Mouse (Mus musculus) forebrain, embryonic 14.5 days (tissue): ENCODE data around the gene Bicc1. TPM values are rescaled to one million over a fixed set of nuclear protein-coding genes. Genes with fewer than 3 reads are reported as not detected.
A peak's percentile ranks its signal among the peaks of the same experiment; 100 is the strongest.

Experiments
- ATAC-seq: fragments of 200-750 bp; cut with Nextera tagmentation; 2 replicates; pipeline ENCODE4 v1.8.0; 2017; ENCODE audit warnings: mild to moderate bottlenecking, moderate library complexity
- DNase-seq: peaks from one replicate; pipeline ENCODE4 v3.0.0-alpha.2; 2015; ENCODE audit warnings: low spot score
- H3K27ac ChIP-seq: fragments of 300-500 bp; sonication (generic); 2 replicates; pipeline ENCODE4 v1.5.1; 2014; ENCODE audit warnings: low read depth, mild to moderate bottlenecking, control low read depth, low read length, moderate library complexity
- H3K27me3 ChIP-seq: fragments of 300-500 bp; sonication (generic); replicated peaks from 2 replicates; pipeline ENCODE4 v1.6.1; 2014; ENCODE audit warnings: low read length, control low read depth, mixed read lengths; ENCODE audit not compliant: control insufficient read depth, insufficient read depth
- H3K36me3 ChIP-seq: fragments of 300-500 bp; sonication (generic); 2 replicates; pipeline ENCODE4 v1.6.1; 2014; ENCODE audit warnings: low read length, control low read depth; ENCODE audit not compliant: control insufficient read depth, insufficient read depth
- H3K4me1 ChIP-seq: fragments of 300-500 bp; sonication (generic); 2 replicates; pipeline ENCODE4 v1.6.1; 2014; ENCODE audit warnings: antibody characterized with exemption, low read length, control low read depth; ENCODE audit not compliant: control insufficient read depth, insufficient read depth
- H3K4me2 ChIP-seq: fragments of 300-500 bp; sonication (generic); 2 replicates; pipeline ENCODE4 v1.6.1; 2014; ENCODE audit warnings: mild to moderate bottlenecking, control low read depth, low read length
- H3K4me3 ChIP-seq: fragments of 300-500 bp; sonication (generic); 2 replicates; pipeline ENCODE4 v1.5.1; 2014; ENCODE audit warnings: low read depth, low read length, control low read depth
- H3K9ac ChIP-seq: fragments of 300-500 bp; sonication (generic); 2 replicates; pipeline ENCODE4 v1.6.1; 2014; ENCODE audit warnings: mild to moderate bottlenecking, low read length, control low read depth, moderate library complexity
- H3K9me3 ChIP-seq: fragments of 300-500 bp; sonication (generic); replicated peaks from 2 replicates; pipeline ENCODE4 v1.6.1; 2016; ENCODE audit warnings: low read length, control low read depth, mixed read lengths; ENCODE audit not compliant: control insufficient read depth
- WGBS: fragments of 180-500 bp; shearing (Covaris S2); extraction: QIAGEN DNeasy Blood & Tissue Kit; methylation state at CpG from one replicate; pipeline ENCODE4 v1.1.7; 2014; 5-methylcytosine and 5-hydroxymethylcytosine counted together
- polyA plus RNA-seq: library from polyadenylated mRNA; unstranded; fragments of >200 nt; fragmentation: Nextera tagmentation; extraction: Ambion mirVana; gene quantifications from 2 replicates; pipeline ENCODE4 v1.2.1, GENCODE M21; 2014

The Bicc1 gene
- polyA plus RNA-seq, 1 experiment from 2014 or later = 3.2 TPM

DNA sequence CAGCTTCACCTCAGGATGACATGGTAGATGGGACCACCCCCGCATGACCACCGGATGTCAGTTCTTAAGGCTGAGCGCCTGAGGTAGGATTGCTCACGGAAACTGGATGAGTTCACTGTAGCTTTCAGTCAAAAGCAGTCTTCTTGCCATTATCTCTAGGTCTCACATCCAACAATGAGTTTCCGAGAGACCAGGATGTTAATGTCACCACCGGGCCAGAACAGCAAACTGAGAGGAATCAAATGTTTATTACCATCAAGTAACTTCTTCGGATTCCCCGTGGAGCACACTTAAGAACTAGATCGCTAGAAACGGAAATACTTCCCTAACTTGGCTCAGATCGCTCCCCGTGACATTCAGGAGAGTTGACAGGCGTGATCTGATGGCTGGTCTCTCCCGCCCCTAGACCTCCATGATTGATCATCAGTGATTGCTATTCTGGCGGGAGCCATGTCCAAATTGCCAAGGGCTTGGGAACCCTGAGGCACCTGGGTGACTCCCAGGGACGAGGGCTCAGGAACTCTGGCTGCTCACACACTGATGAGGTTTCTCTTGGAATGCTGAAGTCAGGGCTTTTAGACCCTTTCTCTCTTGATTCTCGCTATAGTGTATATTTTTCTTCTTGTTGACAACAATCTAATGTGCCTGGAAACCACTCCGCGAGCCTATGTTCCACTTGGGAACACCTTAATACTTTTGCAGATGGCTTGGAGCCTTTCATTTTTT lies 149.6 kb downstream of the Bicc1 start:
- H3K4me1 ChIP-seq = no peaks in the 10 kb centered on the region
- no peak overlapping the region for H3K27ac ChIP-seq
- H3K27me3 ChIP-seq = no peaks in the 10 kb centered on the region
- no peaks in the 10 kb centered on the region for H3K36me3 ChIP-seq
- H3K9ac ChIP-seq = no peak overlapping the region
- no peak overlapping the region for H3K4me3 ChIP-seq
- 94% methylated on average over 19 of the region's 19 CpGs for WGBS
- no peak overlapping the region for H3K4me2 ChIP-seq
- no peak for ATAC-seq
- H3K9me3 ChIP-seq = no peaks in the 10 kb centered on the region
- no peak for DNase-seq

DNA sequence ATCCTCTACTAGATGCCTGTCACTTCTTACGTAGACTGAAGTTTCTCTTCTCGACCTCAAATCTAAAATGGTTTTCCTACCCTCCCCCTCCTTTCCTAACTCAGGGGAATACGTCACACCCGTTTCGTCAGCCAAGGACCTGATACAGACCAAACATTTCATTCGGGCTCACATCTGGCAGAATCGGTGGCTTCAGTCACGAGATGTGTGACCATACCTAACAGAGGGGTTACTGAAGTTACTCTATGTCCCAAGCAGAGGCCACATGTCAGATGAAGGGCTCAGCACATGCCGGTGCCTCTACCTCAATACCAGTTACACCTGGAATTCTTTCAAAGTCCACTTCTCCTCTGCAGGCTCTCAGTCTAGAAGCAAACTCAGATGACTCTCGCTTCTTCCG lies 150.8 kb downstream of the Bicc1 start:
- H3K27ac ChIP-seq = no peak overlapping the region
- DNase-seq (no peak), ATAC-seq (no peak)
- 94% methylated on average over 11 of the region's 11 CpGs for WGBS
- H3K4me2 ChIP-seq = no peak overlapping the region
- H3K9ac ChIP-seq = no peak overlapping the region
- H3K9me3 ChIP-seq = no peaks in the 10 kb centered on the region
- no peaks in the 10 kb centered on the region for H3K27me3 ChIP-seq
- no peak overlapping the region for H3K4me3 ChIP-seq
- H3K4me1 ChIP-seq = no peaks in the 10 kb centered on the region
- H3K36me3 ChIP-seq = no peaks in the 10 kb centered on the region

DNA sequence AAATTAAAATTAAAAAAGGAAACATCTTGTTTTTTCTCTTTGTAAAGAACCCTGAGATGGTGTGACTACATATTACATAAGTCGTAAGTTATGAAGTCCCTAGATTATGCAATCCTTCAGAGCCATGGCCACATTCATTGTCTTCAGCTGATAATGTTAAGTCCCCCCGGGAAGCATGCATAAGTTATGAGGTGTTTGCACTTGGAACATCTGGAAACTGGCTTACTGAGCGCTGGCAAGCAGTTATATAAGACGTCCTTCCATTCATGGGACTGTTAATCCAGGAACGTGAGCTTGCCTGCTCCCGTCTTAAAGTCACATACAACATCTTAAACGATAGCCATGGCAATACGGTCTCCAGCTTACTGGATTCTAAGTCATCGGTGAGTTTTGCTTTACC lies 151.5 kb downstream of the Bicc1 start:
- no peak overlapping the region for H3K4me3 ChIP-seq
- H3K27ac ChIP-seq = no peak overlapping the region
- H3K9ac ChIP-seq = no peak overlapping the region
- DNase-seq (no peak), ATAC-seq (no peak)
- 75% methylated on average over 9 of the region's 9 CpGs for WGBS
- no peaks in the 10 kb centered on the region for H3K4me1 ChIP-seq
- no peaks in the 10 kb centered on the region for H3K27me3 ChIP-seq
- H3K4me2 ChIP-seq = no peak overlapping the region
- H3K36me3 ChIP-seq = no peaks in the 10 kb centered on the region
- no peaks in the 10 kb centered on the region for H3K9me3 ChIP-seq

DNA sequence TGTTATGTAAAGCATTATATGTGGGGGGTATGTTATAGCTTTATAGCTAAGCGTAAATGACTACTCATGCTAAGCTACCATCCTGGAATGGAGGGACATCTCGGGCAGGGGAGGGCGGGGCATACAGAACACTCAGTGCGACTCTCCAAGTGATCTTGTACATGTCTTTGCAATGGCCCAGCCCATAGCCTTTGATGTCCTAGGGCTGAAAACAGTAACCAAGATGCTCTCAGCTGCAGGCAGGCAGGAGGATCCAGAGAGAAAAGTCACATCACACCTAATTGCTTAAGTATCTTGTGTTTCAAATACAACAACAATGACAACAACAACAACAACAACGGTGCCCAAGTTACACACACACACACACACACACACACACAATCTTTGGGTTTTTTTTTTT lies 152.0 kb downstream of the Bicc1 start:
- no peak overlapping the region for H3K4me3 ChIP-seq
- no peak overlapping the region for H3K4me2 ChIP-seq
- H3K36me3 ChIP-seq = no peaks in the 10 kb centered on the region
- no peak overlapping the region for H3K9ac ChIP-seq
- WGBS = 91% methylated on average over 5 of the region's 5 CpGs
- no peak for ATAC-seq
- H3K9me3 ChIP-seq = no peaks in the 10 kb centered on the region
- no peaks in the 10 kb centered on the region for H3K4me1 ChIP-seq
- no peak overlapping the region for H3K27ac ChIP-seq
- H3K27me3 ChIP-seq = no peaks in the 10 kb centered on the region
- no peak for DNase-seq

DNA sequence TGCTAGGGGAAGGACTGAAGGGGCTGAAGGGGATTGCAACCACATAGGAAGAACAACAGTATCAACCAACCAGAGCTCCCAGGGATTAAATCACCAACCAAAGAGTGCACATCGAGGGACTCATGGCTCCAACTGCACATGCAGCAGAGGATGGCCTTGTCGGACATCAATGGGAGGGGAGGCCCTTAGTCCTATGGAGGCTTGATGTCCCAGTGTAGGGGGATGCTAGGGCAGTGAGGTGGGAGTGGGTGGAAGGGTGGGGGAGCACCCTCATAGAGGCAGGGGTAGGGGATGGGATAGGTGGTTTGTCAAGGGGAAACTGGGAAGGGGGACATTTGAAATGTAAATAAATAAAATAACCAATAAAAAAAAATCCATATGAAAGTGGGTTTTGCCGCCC lies 152.5 kb downstream of the Bicc1 start:
- Histone ChIP-seq H3K27me3 (no peaks in the 10 kb centered on the region), H3K4me1 (no peaks in the 10 kb centered on the region), H3K36me3 (no peaks in the 10 kb centered on the region), H3K4me2 (no peak overlapping the region), H3K27ac (no peak overlapping the region), H3K4me3 (no peak overlapping the region), H3K9ac (no peak overlapping the region), H3K9me3 (no peaks in the 10 kb centered on the region)
- DNase-seq (no peak), ATAC-seq (no peak)
- 84% methylated on average over 3 of the region's 3 CpGs for WGBS

DNA sequence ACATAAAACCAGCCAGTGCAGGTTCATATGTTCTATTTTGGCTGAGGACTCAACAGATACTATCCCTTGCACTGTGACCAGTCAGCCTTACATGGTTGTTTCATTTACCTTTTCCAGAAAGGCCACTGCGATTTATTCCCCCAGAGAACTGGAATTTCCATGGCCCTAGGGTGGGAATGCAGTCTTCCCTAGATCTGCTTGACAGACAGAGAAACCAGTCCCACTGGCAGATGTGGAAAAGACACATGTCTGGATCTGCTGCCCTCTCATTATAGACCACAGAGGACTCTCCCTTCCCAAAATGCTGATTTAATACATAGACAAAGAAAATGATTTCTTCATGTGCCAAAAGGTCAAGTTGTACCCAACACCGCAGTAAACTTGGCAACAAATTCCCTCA lies 156.6 kb downstream of the Bicc1 start:
- DNase-seq (no peak), ATAC-seq (no peak)
- H3K4me1 ChIP-seq = no peaks in the 10 kb centered on the region
- H3K27ac ChIP-seq = no peak overlapping the region
- no peaks in the 10 kb centered on the region for H3K36me3 ChIP-seq
- no peak overlapping the region for H3K4me2 ChIP-seq
- 94% methylated on average over 2 of the region's 2 CpGs for WGBS
- H3K27me3 ChIP-seq = no peaks in the 10 kb centered on the region
- no peaks in the 10 kb centered on the region for H3K9me3 ChIP-seq
- H3K9ac ChIP-seq = no peak overlapping the region
- H3K4me3 ChIP-seq = no peak overlapping the region

DNA sequence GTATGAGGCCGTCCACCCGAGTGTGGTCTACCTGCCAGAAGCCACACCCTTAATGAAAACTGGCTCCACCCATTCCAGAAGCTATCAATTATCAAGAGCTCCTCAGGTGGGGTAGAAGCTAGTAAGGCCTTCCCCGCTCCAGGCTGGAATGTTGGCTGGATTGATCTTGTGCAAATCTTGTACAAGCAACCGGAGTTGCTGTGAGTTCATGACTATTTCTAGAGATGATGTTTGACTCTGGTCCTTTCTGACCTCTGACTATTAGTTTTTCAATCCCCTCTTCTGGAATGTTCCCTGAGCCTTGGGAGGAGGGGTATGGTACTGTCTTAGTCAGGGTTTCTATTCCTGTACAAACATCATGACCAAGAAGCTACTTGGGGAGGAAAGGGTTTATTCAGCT lies 157.3 kb downstream of the Bicc1 start:
- Histone ChIP-seq H3K36me3 (no peaks in the 10 kb centered on the region), H3K27me3 (no peaks in the 10 kb centered on the region), H3K4me1 (no peaks in the 10 kb centered on the region), H3K4me2 (no peak overlapping the region), H3K9me3 (no peaks in the 10 kb centered on the region), H3K9ac (no peak overlapping the region), H3K4me3 (no peak overlapping the region), H3K27ac (no peak overlapping the region)
- no peak for ATAC-seq
- WGBS = 96% methylated on average over 4 of the region's 4 CpGs
- DNase-seq = no peak

DNA sequence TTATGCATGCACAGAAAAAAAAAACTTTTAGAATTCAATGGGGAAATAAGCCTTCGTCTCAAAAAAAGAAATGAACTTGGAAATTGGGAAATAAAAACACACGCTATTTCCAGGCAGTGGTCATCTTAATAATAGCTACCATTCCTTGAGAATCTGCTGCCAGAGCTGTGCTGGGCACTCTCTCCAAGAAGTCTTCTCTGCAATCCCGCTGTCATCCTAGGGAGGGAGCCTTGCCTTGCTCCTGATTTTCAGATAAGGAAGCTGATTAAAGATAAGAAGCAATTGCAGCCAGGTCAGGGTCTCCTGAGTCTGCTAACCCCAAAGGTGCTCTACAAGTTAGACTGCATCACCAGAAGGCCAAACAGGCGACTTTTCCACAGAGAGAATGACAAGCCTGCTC lies 161.4 kb downstream of the Bicc1 start:
- Histone ChIP-seq H3K4me2 (no peak overlapping the region), H3K4me3 (no peak overlapping the region), H3K36me3 (no peaks in the 10 kb centered on the region), H3K4me1 (no peaks in the 10 kb centered on the region), H3K27me3 (no peaks in the 10 kb centered on the region), H3K9ac (no peak overlapping the region), H3K9me3 (no peaks in the 10 kb centered on the region), H3K27ac (no peak overlapping the region)
- DNase-seq = peak; percentile 20
- no peak for ATAC-seq
- WGBS = 40% methylated on average over 4 of the region's 4 CpGs

DNA sequence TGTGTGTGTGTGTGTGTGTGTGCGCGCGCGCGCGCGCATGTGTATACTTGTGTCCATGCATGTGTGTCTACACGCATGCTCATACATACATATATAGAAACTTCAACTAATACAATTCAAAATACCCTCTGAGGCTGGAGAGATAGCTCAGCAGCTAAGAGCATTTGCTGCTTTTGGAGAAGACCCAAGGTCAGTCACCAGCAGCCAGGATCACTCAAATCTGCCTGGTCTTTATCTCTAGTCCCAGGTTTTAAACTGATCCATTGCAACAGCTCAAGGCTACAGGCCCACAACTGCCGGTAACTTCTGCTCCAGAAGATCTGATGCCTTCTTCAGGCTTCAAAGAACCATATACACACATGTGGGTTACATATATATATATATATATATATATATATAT lies 163.4 kb downstream of the Bicc1 start:
- DNase-seq (no peak), ATAC-seq (no peak)
- Histone ChIP-seq H3K4me1 (no peaks in the 10 kb centered on the region), H3K27ac (no peak overlapping the region), H3K9me3 (no peaks in the 10 kb centered on the region), H3K27me3 (no peaks in the 10 kb centered on the region), H3K36me3 (no peaks in the 10 kb centered on the region), H3K4me3 (no peak overlapping the region), H3K9ac (no peak overlapping the region), H3K4me2 (no peak overlapping the region)
- WGBS = 98% methylated on average over 9 of the region's 9 CpGs
